Mouse (Mus musculus): ENCODE measurements at regions not wholly inside any gene's neighbourhood (a gene's known extent, or its start where the extent isn't known, plus 50 kb on each side); places are given as distances from the start of the nearest gene placed in this dataset.

DNA sequence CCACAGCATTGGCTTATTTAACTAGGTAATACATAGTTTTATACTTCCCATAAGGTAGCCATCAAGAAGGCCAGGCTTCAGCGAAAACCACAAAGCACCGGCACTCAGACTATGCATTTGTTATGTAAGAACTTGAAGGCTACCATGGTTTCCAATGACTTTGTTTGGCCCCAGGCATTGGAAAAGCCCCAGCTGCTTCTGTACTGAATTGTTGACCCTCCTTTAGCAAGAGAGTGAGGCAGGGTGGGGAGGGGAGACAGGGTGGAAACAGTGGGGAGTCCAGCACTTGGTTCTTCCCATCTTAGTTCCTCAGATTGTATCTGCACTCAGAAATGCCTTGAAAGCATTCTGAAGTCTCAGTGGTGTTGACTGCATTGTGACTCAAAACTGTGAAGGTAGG lies 168.3 kb upstream of the Camk1g start:
- no peak overlapping the region for H3K4me3 ChIP-seq (replicated peaks)
- no peak overlapping the region for H3K27ac ChIP-seq
- H3K4me1 ChIP-seq (replicated peaks): peaks cover 15% of the 10 kb centered on the region
- no peak for ATAC-seq
- H3K27me3 ChIP-seq: no peaks in the 10 kb centered on the region
- no peak overlapping the region for H3K9ac ChIP-seq (replicated peaks)
- no peak overlapping the region for H3K4me2 ChIP-seq (replicated peaks)
- WGBS: 80% methylated on average over 2 of the region's 2 CpGs
- no peaks in the 10 kb centered on the region for H3K9me3 ChIP-seq
- H3K36me3 ChIP-seq: no peaks in the 10 kb centered on the region

DNA sequence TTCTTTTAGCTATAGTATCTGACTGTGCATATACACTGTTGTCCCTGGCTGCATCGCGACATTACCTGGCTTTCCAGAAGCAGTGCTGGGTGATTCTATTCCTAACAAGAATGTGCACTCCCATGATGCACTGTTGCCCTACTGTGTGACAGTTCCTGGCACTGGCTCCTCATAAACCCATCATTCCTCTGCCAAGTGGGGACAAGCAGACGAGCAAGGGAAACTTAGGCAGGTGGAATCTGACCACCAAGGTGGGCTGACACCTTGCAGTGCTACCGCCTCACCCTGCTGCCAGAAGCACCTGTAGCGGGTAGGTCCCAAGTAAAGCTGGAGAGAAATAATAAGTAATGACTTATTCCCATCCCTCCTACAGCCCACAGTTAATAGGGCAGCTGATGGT lies 167.5 kb upstream of the Camk1g start:
- H3K27ac ChIP-seq: no peak overlapping the region
- no peak for ATAC-seq
- no peak overlapping the region for H3K9ac ChIP-seq (replicated peaks)
- 87% methylated on average over 5 of the region's 5 CpGs for WGBS
- no peaks in the 10 kb centered on the region for H3K27me3 ChIP-seq
- no peaks in the 10 kb centered on the region for H3K36me3 ChIP-seq
- peaks cover 13% of the 10 kb centered on the region for H3K4me1 ChIP-seq (replicated peaks)
- no peak overlapping the region for H3K4me2 ChIP-seq (replicated peaks)
- H3K9me3 ChIP-seq: no peaks in the 10 kb centered on the region
- no peak overlapping the region for H3K4me3 ChIP-seq (replicated peaks)

GRCm38 (mm10) chr1:193536552-193536951 lies 166.5 kb upstream of the Camk1g start:
- no peak overlapping the region for H3K4me3 ChIP-seq (replicated peaks)

DNA sequence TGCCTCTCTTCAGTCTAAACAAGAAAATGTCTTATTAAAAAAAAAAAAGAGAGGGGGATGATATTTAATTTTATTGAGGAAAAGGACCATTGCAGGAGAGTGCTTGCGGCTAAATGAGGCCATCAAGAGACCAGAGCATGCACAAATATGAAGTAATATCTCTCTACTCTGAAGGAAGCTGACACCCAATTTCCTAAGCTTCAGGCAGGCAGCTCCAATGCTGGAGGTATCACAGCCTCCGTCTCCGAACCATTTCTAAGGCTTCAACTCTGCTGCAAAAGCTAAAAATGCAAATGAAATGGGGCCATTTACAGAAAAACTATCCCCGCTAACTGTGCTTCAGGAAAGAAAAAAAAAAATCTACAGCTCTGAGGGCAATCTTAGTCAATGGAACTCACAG lies 164.4 kb upstream of the Camk1g start:
- no peak overlapping the region for H3K27ac ChIP-seq
- no peak overlapping the region for H3K4me3 ChIP-seq (replicated peaks)
- H3K4me1 ChIP-seq (replicated peaks): no peaks in the 10 kb centered on the region
- no peaks in the 10 kb centered on the region for H3K9me3 ChIP-seq
- no peaks in the 10 kb centered on the region for H3K36me3 ChIP-seq
- no peak for ATAC-seq
- H3K4me2 ChIP-seq (replicated peaks): no peak overlapping the region
- 68% methylated on average over 4 of the region's 4 CpGs for WGBS
- H3K9ac ChIP-seq (replicated peaks): no peak overlapping the region
- no peaks in the 10 kb centered on the region for H3K27me3 ChIP-seq

More at GRCm38 (mm10) chr1:193536552-193536951, 166.5 kb upstream of the Camk1g start:
- H3K4me1 ChIP-seq (replicated peaks): peaks cover 3% of the 10 kb centered on the region
- H3K9ac ChIP-seq (replicated peaks): no peak overlapping the region
- ATAC-seq: no peak
- H3K27ac ChIP-seq: no peak overlapping the region
- H3K9me3 ChIP-seq: no peaks in the 10 kb centered on the region
- H3K36me3 ChIP-seq: no peaks in the 10 kb centered on the region
- no peak overlapping the region for H3K4me2 ChIP-seq (replicated peaks)
- H3K27me3 ChIP-seq: no peaks in the 10 kb centered on the region

GRCm38 (mm10) chr1:193526501-193526900 lies 156.4 kb upstream of the Camk1g start:
- ATAC-seq: no peak
- WGBS: 70% methylated on average over 3 of the region's 3 CpGs
- 0 out of 2 replicates have a peak, but pooled peaks cover 3% of the 10 kb centered on the region for H3K4me1 ChIP-seq (replicated peaks)

GRCm38 (mm10) chr1:193522007-193522406 lies 151.9 kb upstream of the Camk1g start:
- H3K9ac ChIP-seq (replicated peaks): no peak overlapping the region
- no peak for ATAC-seq
- H3K4me2 ChIP-seq (replicated peaks): no peak overlapping the region
- H3K4me1 ChIP-seq (replicated peaks): 0 out of 2 replicates have a peak, but pooled peaks cover 3% of the 10 kb centered on the region
- no peaks in the 10 kb centered on the region for H3K36me3 ChIP-seq
- no peaks in the 10 kb centered on the region for H3K9me3 ChIP-seq
- no peak overlapping the region for H3K4me3 ChIP-seq (replicated peaks)
- 63% methylated on average over 2 of the region's 2 CpGs for WGBS
- H3K27me3 ChIP-seq: no peaks in the 10 kb centered on the region
- no peak overlapping the region for H3K27ac ChIP-seq

More at GRCm38 (mm10) chr1:193526501-193526900, 156.4 kb upstream of the Camk1g start:
- Histone ChIP-seq H3K27me3 (no peaks in the 10 kb centered on the region), H3K4me2 (replicated peaks) (no peak overlapping the region), H3K4me3 (replicated peaks) (no peak overlapping the region), H3K9ac (replicated peaks) (no peak overlapping the region), H3K9me3 (0 out of 2 replicates have a peak, but pooled peaks cover 3% of the 10 kb centered on the region), H3K27ac (no peak overlapping the region), H3K36me3 (no peaks in the 10 kb centered on the region)

DNA sequence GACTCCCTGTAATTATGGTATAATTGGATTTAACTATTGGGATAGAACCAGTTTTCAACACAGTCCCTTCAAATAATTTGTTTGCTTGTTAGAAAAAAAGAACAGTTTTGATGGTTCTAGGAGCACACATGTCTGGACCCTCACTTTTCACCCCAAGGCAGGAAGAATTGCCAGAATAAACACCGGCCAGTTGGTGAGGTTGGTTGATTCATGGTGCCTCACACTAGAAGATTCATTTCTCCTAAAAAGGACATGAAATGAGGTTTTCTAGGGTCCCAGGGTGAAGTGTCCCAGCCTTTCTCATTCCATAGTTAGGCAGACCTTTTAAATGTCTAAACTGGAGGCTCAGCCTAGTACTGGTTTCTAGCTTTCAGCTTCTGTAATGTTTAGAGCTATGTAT lies 148.7 kb upstream of the Camk1g start:
- H3K4me1 ChIP-seq (replicated peaks): no peaks in the 10 kb centered on the region
- no peak for ATAC-seq
- no peaks in the 10 kb centered on the region for H3K9me3 ChIP-seq
- H3K36me3 ChIP-seq: no peaks in the 10 kb centered on the region
- no peak overlapping the region for H3K27ac ChIP-seq
- no peak overlapping the region for H3K9ac ChIP-seq (replicated peaks)
- no peaks in the 10 kb centered on the region for H3K27me3 ChIP-seq
- H3K4me2 ChIP-seq (replicated peaks): no peak overlapping the region
- 92% methylated on average over 1 of the region's 1 CpGs for WGBS
- no peak overlapping the region for H3K4me3 ChIP-seq (replicated peaks)

DNA sequence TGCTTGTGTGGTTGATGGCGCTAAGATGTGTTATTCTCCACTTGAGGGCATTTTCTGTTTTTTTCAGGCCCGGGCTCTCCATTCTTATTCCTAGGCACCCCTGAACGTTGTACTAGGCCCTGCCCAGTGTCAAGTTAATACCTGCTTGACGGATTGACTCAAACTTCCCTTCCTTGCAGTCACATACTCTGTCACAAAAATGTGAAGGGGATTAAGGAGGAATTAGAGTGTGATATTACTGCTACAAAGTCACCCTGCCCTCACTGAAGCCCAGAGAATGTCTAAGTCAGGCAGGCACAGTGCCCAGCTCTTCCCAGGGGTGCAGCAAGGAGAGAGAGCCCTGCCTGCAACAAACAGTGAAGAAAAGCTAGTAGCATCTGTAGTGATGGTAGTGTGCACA lies 147.9 kb upstream of the Camk1g start:
- Histone ChIP-seq H3K9ac (replicated peaks) (no peak overlapping the region), H3K4me2 (replicated peaks) (no peak overlapping the region), H3K27me3 (no peaks in the 10 kb centered on the region), H3K27ac (no peak overlapping the region), H3K4me3 (replicated peaks) (no peak overlapping the region), H3K9me3 (no peaks in the 10 kb centered on the region), H3K36me3 (no peaks in the 10 kb centered on the region), H3K4me1 (replicated peaks) (no peaks in the 10 kb centered on the region)
- WGBS: 63% methylated on average over 4 of the region's 4 CpGs
- ATAC-seq: no peak

GRCm38 (mm10) chr1:193517293-193517692 lies 147.2 kb upstream of the Camk1g start:
- H3K4me2 ChIP-seq (replicated peaks): no peak overlapping the region
- WGBS: 58% methylated on average over 2 of the region's 2 CpGs

DNA sequence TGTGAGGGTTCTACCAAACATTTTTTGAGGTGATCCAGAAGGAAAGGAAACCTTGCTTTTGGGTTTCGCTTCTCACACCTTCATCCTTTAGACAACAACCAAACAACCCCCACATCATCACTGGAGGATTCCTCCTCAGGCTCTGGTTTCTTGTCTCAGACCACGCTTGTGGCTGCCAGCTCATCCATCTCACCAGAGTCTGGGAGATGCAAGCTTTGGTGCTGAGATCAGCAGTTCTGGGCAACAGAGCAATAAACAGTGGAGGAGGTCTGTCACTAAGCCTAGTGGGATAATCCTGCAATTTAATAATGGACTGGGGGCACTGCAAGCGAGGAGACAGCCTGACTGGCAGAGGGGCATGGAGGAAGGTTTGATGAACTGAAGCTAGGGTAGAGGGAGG lies 146.3 kb upstream of the Camk1g start:
- no peaks in the 10 kb centered on the region for H3K4me1 ChIP-seq (replicated peaks)
- no peaks in the 10 kb centered on the region for H3K36me3 ChIP-seq
- H3K9me3 ChIP-seq: no peaks in the 10 kb centered on the region
- 68% methylated on average over 3 of the region's 3 CpGs for WGBS
- H3K27ac ChIP-seq: no peak overlapping the region
- no peak overlapping the region for H3K4me2 ChIP-seq (replicated peaks)
- H3K27me3 ChIP-seq: no peaks in the 10 kb centered on the region
- H3K4me3 ChIP-seq (replicated peaks): no peak overlapping the region
- H3K9ac ChIP-seq (replicated peaks): no peak overlapping the region
- no peak for ATAC-seq

More at GRCm38 (mm10) chr1:193517293-193517692, 147.2 kb upstream of the Camk1g start:
- Histone ChIP-seq H3K36me3 (no peaks in the 10 kb centered on the region), H3K4me1 (replicated peaks) (no peaks in the 10 kb centered on the region), H3K4me3 (replicated peaks) (no peak overlapping the region), H3K27me3 (no peaks in the 10 kb centered on the region), H3K27ac (no peak overlapping the region), H3K9me3 (no peaks in the 10 kb centered on the region), H3K9ac (replicated peaks) (no peak overlapping the region)
- no peak for ATAC-seq

GRCm38 (mm10) chr1:193513929-193514710 lies 144.0 kb upstream of the Camk1g start:
- H3K27me3 ChIP-seq: no peaks in the 10 kb centered on the region
- no peaks in the 10 kb centered on the region for H3K36me3 ChIP-seq
- 46% methylated on average over 9 of the region's 9 CpGs for WGBS
- no peaks in the 10 kb centered on the region for H3K4me1 ChIP-seq (replicated peaks)
- no peaks in the 10 kb centered on the region for H3K9me3 ChIP-seq
- ATAC-seq: peak; percentile 66
- no peak overlapping the region for H3K9ac ChIP-seq (replicated peaks)
- no peak overlapping the region for H3K4me3 ChIP-seq (replicated peaks)
- no peak overlapping the region for H3K27ac ChIP-seq
- H3K4me2 ChIP-seq (replicated peaks): no peak overlapping the region

- no peaks in the 10 kb centered on the region for H3K27me3 ChIP-seq
- no peak overlapping the region for H3K9ac ChIP-seq (replicated peaks)
- no peak overlapping the region for H3K27ac ChIP-seq
- H3K4me2 ChIP-seq (replicated peaks): no peak overlapping the region
- no peaks in the 10 kb centered on the region for H3K36me3 ChIP-seq
- no peaks in the 10 kb centered on the region for H3K4me1 ChIP-seq (replicated peaks)
- H3K9me3 ChIP-seq: no peaks in the 10 kb centered on the region
- no peak for ATAC-seq
- no peak overlapping the region for H3K4me3 ChIP-seq (replicated peaks)
- WGBS: 35% methylated on average over 8 of the region's 8 CpGs
Measured at GRCm38 (mm10) chr1:193510066-193510793, 140.1 kb upstream of the Camk1g start.

Measured in midbrain, embryonic 13.5 days (tissue).